Mouse (Mus musculus) lung, adult 10 weeks (tissue): Measurements from ENCODE around the gene Pnkp. TPM values are rescaled to one million over a fixed set of nuclear protein-coding genes. Genes with fewer than 3 reads are reported as not detected.

Experiments used
- polyA plus RNA-seq: library from polyadenylated mRNA; stranded (reverse); fragments of 350-450 nt; fragmentation: Illumina TruSeq; extraction: RNeasy Lipid Tissue Mini Kit (QIAGEN cat#74804); gene quantifications from one replicate; pipeline ENCODE4 v1.2.3, GENCODE M21; 2014; ENCODE audit warnings: low read depth, low replicate concordance; ENCODE audit not compliant: insufficient read depth

The Pnkp gene
- polyA plus RNA-seq = 27.8 TPM

GRCm38 (mm10) chr7:44857042-44857552, at the start of gene Pnkp:
Gene Pnkp, plus strand, starts transcription at chr7:44857139.

GRCm38 (mm10) chr7:44815721-44816469, 41.0 kb upstream of the Pnkp start, which contains the start of the genes Nup62 and Il4i1:
Gene Nup62, plus strand, starts transcription at chr7:44816088.
Gene Il4i1, plus strand, starts transcription at chr7:44816387.

GRCm38 (mm10) chr7:44816470-44817021, 40.4 kb upstream of the Pnkp start, which contains the start of gene Atf5:
Gene Atf5, minus strand, starts transcription at chr7:44816658.

GRCm38 (mm10) chr7:44848561-44849415, 8.2 kb upstream of the Pnkp start, which contains the start of the genes Akt1s1 and Tbc1d17:
Gene Akt1s1, plus strand, starts transcription at chr7:44848991.
Gene Tbc1d17, minus strand, starts transcription at chr7:44849079.

DNA sequence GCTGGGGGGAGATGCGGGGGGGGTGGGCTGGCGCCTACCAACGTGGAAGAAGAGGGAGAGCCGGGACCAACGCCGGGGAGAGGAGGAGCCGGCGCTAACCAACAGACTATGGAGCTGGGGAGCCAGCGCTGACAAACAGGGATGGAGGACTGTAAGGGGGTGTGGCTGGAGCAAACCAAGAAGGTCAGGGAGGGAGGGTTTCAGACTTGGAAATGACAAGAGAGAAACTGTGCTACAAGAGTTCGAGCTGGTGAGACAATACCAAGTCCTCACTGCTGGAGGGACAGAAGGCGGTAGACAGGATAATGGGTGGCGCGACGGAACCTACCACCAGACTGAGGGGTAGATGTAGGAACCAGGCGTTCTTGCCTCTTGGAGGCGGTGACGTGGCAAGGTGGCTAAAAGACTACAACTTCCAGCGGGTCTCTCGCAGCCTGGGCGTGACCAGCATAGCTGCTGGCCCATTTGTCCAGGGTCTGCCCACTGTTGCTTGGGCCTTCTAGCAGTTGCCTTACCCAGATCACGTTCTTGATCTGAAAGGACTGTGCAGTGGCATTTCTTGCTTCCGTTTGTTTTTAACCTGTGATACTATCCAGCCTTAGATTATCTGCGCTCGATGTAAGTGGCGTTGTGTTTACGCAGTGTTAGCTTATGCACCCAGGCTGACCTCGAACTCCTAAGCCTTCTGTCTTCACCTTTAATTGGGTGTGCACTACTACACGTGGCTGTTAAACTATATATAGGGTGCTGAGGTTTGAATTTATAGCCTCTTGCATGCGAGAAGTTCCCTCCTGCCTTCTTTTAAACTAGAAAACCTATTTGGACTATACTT, 13.0 kb downstream of the Pnkp start, which contains the start of gene Ptov1:
Ptov1 (minus strand) TSS at position 92 of the 832 bp plus-strand sequence.

DNA sequence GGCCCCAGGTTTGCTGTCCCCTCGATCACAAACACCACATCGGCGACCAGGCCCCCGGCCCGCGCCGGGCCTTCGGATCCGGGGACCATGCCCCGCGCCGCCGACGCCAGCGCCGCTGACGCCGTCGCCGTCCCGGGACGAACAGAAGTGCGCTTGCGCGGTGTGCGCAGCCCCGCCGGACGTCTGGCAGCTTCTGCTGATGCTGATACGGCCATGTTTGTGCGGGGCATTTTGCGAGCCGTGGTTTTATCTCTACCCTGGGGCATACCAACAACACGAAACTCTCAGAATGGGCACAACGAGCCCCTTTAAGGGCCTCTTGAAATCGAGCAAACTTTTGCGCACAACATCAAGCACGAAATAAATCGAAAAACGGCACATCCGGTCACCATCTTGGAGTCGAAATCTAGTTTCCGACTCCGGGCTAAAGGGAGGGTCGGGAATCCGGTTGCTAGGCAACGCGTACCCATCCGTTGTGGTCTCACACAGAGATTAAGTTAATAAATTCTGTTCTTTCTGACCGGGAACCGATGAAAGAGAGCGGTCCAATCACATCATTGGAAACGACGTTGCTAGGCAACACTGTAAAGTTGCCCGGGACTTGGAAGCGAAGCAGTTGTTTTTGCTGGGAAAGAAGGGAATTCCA, 35.5 kb downstream of the Pnkp start, which contains the start of gene Med25:
Med25 (minus strand) TSS at position 437 of the 646 bp plus-strand sequence.

GRCm38 (mm10) chr7:44895593-44896434, 38.9 kb downstream of the Pnkp start, which contains the start of gene Fuz:
Gene Fuz, plus strand, starts transcription at chr7:44896079.

Other genes starting within 250 kb of the Pnkp start
- gene Myh14, start 186.3 kb upstream of the Pnkp start, polyA plus RNA-seq = 136 TPM
- not detected for gene Izumo2, start 148.4 kb upstream of the Pnkp start, polyA plus RNA-seq
- gene Vrk3, start 108.7 kb upstream of the Pnkp start, polyA plus RNA-seq = 29.2 TPM
- 0.11 TPM for gene Zfp473, start 106.1 kb upstream of the Pnkp start, polyA plus RNA-seq
- gene Nup62, start 41.1 kb upstream of the Pnkp start, polyA plus RNA-seq = 14.9 TPM
- gene Il4i1, start 40.8 kb upstream of the Pnkp start, polyA plus RNA-seq = 3.1 TPM
- gene Atf5, start 40.5 kb upstream of the Pnkp start, polyA plus RNA-seq = 83.0 TPM
- 36.7 TPM for gene Akt1s1, start 8.1 kb upstream of the Pnkp start, polyA plus RNA-seq
- gene Tbc1d17, start 8.1 kb upstream of the Pnkp start, polyA plus RNA-seq = 46.8 TPM
- gene Ptov1, start 12.6 kb downstream of the Pnkp start, polyA plus RNA-seq = 127 TPM
- gene Med25, start 35.6 kb downstream of the Pnkp start, polyA plus RNA-seq = 22.3 TPM
- 20.0 TPM for gene Fuz, start 38.9 kb downstream of the Pnkp start, polyA plus RNA-seq
- 23.2 TPM for gene Ap2a1, start 72.4 kb downstream of the Pnkp start, polyA plus RNA-seq
- not detected for gene Tsks, start 86.1 kb downstream of the Pnkp start, polyA plus RNA-seq
- 2.5 TPM for gene Cpt1c, start 117.7 kb downstream of the Pnkp start, polyA plus RNA-seq
- 126 TPM for gene Prmt1, start 129.4 kb downstream of the Pnkp start, polyA plus RNA-seq
- gene Irf3, start 140.5 kb downstream of the Pnkp start, polyA plus RNA-seq = 71.8 TPM
- gene Bcl2l12, start 141.6 kb downstream of the Pnkp start, polyA plus RNA-seq = 14.9 TPM
- 15.5 TPM for gene Scaf1, start 159.2 kb downstream of the Pnkp start, polyA plus RNA-seq
- 170 TPM for gene Rras, start 160.8 kb downstream of the Pnkp start, polyA plus RNA-seq
- 10.4 TPM for gene Prr12, start 195.7 kb downstream of the Pnkp start, polyA plus RNA-seq
- 36.8 TPM for gene Nosip, start 205.3 kb downstream of the Pnkp start, polyA plus RNA-seq
- gene Prrg2, start 205.5 kb downstream of the Pnkp start, polyA plus RNA-seq = 23.4 TPM
- gene Rcn3, start 235.1 kb downstream of the Pnkp start, polyA plus RNA-seq = 83.1 TPM
- 91.4 TPM for gene Fcgrt, start 246.7 kb downstream of the Pnkp start, polyA plus RNA-seq